Mouse (Mus musculus) adrenal gland, postnatal 14 days (tissue): ENCODE measurements at regions not wholly inside any gene's neighbourhood (a gene's known extent, or its start where the extent isn't known, plus 50 kb on each side); places are given as distances from the start of the nearest gene placed in this dataset.
A peak's percentile ranks its signal among the peaks of the same experiment; 100 is the strongest.

Source experiments
- DNase-seq: peaks from one replicate; pipeline ENCODE4 v3.0.0; 2021; ENCODE audit warnings: mixed read lengths

DNA sequence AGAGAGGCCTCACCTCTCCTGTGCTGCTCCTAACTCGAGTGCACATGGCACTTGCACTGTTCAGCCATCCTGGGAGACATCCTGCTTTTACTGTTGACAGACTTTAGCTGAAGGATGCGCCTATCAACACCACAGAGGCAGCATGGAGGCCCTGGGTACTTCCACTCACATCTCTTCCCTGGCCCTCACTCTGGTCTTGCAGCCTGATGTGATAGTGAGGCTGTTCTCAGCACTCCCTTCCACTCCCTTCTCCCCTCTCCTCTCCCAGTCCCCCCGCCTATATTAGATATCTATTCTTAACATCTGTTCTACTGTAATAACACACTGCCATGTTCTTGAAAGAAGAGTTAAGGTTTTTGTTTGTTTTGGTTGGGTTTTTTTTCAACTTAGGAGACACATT lies 50.2 kb upstream of the Bod1 start:
- no peak for DNase-seq

DNA sequence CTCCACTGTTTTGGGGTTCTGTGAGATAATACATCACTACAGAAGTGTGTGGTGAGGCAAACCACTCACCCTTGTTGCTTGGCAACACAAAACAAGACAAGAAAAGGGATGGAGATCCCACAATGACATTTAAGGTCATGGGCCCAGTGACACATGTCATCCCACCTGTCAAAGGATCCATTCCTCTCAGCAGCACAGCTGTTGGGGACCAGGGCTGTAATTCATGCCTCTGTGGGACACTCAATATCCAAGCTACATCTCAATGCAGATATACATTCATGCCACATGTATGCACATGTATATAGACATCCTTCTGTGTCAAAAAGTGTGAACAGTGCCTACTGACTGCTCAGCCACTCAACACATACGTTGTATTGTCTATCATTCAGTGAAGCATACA lies 52.8 kb upstream of the Bod1 start:
- DNase-seq = no peak

DNA sequence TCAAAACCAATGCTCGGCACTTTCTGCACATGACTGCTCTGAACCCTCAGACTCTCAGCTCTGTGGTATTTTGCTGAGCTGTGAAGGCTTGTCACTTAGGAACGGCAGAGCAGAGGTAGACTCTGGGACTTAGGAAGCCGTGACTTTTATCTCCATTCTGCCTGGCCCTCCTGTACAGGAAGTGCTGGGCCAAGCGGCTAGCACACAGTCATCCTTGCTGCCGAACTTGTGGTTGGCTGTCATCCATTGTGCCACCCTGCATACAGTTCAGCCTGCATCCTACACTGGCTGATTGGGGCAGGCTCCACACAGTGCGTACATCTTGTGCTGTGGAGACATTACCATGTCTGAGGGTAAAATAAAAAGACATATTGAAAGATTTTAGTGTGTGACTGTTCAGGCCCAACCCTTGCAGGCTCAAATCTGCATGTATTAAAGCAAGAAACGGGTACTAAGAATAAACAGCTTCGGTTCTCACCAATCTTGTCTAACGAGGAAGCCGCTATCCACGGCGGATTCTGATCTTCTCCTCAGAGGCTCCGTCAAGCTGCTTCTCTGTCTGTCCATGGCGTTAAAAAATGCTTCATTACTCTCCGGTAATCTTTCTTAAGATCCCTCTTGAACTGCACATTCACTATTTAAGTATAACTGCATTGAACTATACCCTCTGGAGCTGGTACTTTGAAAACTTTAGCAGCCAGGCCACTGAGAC lies 54.4 kb upstream of the Bod1 start:
- DNase-seq = no peak

DNA sequence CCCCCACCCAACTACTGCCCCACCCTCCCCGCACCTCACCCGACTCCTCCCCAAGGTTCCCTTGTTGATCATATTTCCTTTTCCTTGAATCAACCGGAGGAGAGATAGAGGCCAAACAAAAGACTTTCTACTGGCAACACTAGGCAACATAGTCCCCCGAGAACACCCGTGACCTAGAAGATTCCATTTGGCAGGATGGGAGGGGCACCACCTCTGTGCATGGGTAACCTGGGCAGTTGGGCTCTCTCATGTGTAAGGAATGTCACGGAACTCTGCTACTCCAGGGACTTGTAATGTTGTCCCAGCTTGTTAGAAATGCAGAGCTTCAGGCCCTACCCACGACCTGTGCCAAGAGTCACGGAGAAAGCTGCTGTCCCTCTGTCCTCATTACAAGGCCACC lies 55.6 kb upstream of the Bod1 start:
- DNase-seq = no peak

DNA sequence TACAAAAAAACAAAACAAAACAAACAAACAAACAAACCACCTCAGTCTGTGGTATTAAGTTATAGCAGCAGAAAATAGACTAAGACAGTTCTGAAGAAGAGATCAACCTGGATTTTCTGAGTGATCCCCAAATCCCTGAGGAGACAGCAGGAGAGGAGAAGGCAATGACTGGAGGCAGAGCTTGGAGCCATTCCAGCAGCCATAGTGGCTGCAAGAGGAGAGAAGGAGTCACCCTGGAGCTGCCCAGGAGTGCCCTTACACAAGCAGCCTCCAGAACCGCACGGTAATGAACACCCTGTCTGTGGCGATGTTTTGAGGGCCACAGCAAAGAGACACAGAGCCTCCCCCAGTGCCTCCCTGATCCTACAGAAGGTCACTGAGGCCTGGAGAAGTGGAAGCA lies 58.0 kb upstream of the Bod1 start:
- peak; percentile 59 for DNase-seq

DNA sequence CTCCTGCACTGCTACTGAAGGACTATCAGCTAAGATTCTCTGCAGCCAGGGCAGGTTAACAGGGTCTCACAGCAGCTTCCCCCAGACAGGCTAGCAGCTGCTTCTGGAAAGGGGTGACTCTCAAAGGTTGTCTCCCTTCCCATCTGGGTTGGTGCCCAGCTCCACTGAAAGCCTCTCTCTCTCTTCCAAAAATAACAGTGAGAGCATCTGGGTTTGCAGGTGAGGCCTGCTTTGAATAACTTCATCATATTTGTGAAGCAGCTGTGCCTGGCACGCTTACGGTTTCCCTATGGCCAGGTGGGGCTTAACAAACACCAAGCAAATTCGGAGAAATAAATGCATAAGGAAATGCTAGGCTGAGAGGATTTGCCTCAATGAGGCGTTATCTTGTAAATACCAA lies 58.5 kb upstream of the Bod1 start:
- no peak for DNase-seq

DNA sequence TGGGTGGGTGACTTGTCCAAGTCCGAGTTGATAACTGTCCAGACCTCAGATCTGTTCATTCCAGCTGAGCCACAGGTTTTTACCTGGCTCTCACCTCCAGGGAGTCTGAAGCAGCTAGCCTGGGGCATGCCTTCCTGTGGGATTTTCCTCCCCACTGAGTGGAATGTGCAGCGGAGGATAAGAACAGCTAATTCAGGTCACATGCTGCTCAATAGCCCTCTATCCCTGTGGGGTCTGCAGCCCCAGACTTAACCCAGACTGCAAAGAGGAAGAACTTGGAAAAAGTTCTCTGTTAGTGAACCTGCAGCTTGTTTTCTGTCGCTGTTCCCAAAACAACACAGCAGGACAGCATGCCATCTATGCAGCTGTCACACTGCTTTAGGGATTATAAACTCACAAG lies 59.0 kb upstream of the Bod1 start:
- no peak for DNase-seq

DNA sequence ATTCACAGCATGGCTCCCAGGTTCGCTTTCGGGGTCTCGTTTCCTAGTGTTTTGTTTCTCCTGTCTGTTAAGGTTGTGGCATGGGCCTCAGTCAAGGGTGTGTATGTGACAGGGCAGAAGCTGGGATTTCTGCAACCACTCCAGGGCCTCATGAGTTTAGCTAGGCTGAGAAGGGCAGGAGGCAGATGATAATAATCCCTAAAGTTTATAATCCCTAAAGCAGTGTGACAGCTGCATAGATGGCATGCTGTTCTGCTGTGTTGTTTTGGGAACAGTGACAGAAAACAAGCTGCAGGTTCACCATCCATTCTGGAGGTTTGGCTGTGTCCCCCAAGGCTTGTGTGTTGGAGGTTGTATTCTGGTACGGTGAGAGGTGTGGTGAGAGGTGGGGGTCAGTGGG lies 59.8 kb upstream of the Bod1 start:
- no peak for DNase-seq

DNA sequence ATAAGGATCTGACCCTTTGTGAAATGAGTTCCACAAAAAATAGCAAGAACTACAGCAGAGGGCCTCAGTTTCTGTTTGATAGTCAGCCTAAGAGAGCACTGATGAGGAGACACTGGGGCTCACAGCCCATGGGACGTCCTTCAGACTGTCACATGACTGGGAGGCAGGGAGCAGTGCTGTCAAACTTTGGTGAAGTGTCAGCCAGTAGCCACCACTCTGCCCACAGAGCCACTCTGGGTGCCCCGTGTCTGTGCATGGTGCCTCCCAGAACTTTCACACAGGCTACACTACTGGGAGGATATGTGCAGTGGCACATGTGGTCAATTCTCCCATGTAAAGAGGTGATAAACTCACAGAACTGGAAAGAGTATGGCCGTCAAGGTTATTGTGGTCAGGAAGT lies 60.7 kb upstream of the Bod1 start:
- no peak for DNase-seq

DNA sequence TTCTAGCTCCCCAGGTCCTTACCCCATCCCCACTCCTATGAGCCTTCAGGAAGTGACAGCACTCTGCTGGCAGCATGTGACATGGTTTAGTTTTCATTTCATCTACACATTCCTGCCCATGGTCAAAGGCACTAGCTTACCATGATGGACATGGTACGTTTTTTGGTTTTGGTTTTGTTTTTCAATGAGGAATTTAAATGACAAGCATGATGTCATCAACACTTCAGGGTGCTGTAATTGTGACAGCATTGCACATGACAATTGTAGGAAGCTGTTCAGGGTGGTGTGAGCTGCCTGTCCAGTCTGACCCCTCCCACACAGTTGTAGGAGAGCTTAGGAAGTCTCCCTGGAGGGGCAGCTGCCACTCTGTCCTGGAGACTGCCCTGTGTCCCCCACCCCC lies 61.3 kb upstream of the Bod1 start:
- no peak for DNase-seq

DNA sequence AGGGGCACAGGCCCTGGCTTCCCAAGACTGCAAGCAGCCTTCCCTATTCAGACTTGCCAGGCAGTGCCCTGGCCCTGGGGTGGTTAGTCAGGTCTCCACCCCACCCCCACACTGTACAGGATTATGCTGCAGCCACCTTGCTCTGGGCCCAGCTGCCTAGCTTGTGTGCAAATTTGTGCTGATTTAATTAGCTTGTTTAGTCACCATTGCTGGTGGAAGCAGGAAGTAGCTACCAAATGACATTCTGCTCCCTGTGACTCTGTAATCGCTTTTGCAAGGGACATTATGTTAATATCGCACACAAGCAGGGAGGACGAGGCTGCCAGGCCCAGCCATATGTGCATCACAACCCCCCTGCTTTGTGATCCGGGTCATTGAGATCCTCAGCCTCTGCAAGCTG lies 62.4 kb upstream of the Bod1 start:
- DNase-seq = peak; percentile 41

DNA sequence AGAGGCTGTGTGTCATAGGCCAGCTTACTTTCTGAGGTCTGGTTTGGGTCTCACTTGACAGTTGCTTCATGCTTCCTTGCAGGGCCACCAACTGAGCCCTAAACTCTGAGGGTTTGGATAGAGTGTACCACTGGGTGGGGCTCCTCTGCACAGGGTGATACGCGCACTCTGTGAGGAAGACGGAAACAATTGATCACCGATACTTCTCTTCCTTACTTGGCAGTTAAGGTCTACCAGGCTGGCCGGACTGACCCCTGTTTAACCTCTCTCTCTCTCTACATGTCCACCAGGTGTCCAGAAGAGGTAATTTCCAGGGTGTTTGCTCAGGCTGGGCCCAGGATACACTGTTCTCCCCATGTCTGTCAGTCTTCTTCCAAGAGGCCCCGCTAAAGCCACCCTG lies 63.6 kb upstream of the Bod1 start:
- DNase-seq = no peak

DNA sequence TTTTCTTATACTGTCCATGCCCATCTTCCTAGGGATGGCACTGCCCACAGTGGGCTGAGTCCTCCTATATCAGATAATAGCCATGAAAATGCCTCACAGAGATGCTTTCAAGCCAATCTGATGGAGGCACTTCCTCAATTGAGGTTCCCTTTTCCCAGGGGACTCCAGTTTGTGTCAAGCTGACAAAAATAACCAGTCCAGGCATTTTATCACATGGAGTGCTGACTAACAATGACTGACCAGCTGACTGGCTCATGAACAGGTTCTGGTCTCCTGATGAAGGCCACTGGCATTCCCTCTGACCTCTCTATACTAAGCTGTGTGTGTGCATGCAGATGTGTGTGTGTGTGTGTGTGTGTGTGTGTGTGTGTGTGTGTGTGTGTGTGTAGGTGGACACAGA lies 64.4 kb upstream of the Bod1 start:
- no peak for DNase-seq

DNA sequence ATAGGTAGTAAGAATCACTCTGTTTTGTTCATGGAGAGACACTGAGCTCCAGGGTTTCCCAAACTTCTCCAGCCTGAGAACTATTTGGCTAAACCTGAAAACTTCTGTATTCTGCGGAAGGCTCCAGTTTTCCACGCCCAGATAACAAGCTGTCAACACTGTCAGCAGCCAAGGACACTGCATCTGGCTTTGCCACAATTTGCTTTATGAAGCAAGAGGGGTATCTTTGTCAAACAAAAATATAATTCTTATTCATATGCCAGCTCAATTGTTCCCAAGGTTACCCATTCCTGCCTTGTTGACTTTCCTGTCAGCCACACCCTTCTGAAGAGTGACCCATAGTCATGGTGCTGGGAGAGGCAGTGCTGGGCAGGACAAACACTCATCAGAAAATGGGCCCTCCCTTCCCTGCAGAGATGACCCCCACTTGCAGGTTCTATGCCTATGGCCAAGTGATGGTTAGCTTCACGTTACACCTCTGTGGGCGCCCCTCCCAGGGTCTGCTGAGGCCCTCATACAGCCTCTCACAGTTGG lies 64.9 kb upstream of the Bod1 start:
- peak; percentile 66 for DNase-seq

DNA sequence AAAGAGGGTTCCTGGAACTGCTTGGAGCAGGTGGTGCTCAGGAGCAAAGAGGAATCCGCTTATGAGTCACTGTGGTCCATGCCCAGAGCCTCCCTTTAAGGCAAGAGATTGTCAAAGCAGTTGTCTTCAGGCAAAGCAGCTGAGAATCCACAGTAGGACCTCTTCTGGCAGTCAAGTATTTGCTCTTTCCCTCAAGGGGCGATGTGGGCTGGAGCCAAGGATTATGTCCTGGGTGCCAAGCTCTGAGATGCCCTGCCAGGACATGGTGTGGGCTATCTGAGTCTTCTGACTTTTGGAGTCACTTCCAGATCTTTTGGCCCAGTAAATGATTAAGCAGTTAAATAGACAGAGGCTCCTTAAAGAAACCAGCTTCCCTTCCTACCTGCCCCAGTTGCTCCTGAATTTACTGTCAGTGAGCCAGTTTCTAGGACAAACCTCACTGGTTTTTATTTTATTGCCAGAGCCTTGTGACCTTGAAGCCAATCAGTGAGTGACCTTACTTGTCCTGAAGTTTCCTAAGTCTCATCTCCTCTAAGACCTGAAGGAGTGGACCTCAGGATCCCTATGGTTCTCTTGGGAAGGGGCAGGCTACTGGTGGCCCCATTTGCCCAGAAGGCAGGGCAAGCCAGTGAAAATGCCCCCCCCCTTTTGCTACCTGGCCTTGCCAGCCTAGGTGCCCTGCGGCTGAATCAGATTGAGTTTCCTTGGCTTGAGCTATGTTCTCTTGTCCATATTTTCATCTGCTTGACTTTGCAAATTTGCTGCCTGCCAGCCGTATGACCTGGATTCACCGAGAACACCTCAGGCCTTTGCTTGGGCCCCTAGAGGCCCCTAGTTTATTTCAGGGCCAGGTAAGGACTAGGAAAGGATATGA lies 66.7 kb upstream of the Bod1 start:
- peak; percentile 40 for DNase-seq

DNA sequence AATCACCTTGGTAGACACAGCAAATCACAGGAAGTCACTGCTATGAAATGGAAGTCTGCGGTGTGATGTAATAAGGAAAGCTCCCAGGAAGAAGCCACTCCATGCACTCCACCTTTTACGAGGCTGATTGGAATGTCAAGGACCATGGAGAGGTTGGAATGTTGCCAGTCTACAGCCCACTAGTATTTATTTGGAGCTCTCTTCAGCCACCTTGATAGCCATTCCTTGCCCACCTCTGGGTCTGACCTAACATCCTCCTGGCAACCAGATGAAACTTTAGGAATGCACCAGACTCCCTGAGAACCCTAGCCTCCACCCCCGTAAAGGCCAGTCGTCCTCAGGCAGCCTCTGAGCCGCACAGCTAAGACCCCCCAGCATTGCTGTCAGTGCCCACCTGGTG lies 68.7 kb upstream of the Bod1 start:
- no peak for DNase-seq

DNA sequence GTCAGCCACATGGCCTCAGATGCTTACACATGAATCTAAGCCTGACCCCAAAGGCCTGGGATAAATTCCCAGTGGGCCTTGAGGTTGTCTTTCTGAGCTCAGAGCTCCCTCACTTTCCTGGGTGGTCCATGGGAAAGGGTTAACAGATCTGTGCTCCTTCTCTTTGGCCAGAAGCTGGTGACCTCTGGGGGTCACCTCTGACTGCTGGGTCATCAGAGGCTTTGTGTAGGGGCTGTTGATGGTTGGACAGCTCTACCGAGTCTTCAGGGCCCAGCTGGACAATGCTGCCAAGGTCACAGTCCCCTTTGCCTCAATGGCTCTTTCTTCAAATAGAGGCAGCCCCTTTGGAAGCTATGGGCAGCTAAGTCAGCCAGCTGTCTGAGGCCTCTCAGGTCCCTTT lies 70.5 kb upstream of the Bod1 start:
- DNase-seq = no peak

DNA sequence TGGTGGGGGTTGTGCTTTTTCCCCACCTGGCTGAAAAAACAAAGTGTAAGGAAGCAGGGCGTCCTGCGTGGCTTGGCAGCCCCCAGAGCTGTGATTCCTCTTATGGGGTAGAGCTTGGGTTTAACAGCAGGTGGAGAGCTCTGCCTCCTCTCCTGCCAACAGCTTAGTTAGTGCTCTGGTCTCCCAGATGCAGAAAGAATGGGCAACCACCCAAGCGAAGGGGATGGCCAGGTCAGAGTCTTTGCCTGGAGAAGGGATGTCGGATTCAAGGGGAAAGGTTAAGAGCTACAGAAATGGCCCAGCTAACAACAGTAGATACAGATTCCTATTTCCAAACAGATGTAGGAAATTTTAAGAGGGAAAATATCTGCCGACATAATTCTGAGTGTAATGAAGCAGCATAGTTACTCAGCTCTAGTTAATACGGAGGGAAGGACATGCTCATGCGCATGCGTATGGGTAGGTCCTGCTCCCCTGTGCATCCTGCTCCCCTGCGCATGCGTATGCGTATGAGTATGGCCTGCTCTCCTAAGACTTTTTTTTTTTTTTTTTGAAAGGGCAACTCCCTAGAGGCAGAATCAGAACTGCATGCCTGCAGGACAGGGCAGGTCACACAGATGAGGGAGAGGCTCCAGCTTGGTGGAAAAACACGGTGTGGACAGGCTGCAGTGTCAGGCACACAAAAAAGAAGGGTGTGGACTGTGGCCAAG lies 72.5 kb upstream of the Bod1 start:
- DNase-seq = no peak

DNA sequence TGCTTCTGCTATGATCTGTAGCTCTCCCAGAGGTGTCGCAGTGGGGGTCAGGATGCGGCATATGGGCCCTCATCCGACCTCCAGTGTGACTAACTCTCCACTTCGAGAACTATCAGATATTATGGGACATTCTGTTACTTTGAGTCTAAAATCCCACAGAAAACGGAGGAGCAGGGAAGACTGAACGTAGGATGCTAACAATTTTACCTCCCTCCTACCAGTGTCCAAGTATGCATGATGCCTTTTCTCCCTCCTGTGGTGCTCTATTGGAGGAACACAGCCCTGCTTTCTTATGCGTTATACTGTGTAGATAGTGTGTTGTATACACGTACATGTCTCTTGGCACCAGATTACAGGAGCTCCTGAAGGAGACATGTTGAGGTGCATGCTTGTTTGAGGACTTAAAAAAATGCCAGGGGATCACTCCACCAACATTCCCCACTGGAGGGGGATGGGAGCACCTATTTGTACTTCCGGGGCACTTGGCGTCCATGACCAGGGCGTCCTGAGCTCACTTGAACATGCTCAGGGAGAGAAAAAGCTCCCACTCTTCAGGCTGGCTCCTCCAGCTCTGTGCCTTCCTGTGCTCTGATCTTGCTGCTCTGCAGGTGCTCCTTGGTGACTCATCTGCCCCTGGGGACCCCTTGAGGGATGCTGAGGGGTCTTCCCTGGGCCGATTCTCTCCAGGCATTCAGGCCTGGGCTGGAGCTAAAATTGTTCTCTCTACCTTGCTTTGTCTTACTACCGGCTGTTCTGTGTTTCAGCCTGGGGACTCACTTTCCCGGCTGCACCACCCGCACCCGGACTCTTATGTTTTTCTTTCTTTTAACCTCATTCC lies 73.6 kb upstream of the Bod1 start:
- DNase-seq = no peak

DNA sequence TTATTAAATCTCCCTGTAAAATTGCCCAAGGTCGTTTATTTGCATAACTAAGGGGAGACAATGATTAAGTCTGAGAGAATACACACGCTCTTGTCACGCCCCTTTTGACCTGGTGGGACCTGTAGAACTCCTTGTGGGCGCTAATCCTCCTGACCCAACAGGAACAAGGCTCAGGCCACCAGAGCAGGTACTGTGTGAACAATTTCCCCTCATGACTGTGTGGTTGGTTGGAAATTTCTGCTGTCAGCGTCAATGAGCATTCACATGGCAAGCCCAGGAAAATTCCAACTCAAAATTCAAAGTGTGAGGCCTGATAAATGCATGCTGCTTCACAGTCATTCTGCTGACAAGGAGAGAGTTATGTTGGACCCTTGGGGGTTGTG lies 74.2 kb upstream of the Bod1 start:
- no peak for DNase-seq

DNA sequence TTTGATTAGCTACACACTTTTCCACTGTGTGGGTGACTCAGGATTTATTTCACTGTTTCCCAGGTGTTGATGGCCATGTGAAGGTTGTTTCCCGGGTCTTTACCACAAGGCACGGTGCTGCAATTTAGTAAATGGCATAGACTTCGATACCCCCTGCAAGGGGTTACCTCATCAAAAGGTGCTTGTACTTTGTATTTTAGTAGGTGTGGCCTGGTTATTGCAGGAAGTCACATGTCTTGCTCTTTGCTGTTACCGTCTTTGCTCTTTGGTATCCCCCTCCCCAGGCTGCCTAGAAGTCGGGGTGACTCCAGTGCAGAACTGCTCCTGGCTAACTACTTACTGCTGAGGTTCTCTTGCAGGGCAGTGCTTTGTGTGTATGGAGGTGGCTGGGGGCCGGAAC lies 74.8 kb upstream of the Bod1 start:
- DNase-seq = no peak

DNA sequence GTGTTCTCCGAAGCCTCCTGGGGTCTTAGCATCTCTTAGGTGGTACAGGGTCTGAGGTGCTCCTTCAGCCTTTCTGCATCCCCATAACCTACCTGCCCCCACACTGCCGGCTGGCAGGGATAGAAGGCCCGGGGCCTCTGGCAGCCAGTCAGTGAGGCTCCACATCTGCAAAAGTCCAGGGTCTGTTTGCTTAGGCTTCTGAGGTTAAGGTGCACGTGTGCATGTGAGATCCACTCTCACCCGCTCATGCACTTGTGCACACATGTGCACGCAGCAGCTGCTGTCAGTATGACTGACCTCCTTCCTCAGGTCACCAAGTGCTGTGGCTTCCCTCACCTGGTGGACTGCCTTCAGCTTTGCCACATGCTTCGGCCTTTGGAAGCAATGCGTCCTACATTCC lies 75.3 kb upstream of the Bod1 start:
- no peak for DNase-seq
